ENCODE assay signal across 25 mouse cellular contexts in the genomic region with DNA sequence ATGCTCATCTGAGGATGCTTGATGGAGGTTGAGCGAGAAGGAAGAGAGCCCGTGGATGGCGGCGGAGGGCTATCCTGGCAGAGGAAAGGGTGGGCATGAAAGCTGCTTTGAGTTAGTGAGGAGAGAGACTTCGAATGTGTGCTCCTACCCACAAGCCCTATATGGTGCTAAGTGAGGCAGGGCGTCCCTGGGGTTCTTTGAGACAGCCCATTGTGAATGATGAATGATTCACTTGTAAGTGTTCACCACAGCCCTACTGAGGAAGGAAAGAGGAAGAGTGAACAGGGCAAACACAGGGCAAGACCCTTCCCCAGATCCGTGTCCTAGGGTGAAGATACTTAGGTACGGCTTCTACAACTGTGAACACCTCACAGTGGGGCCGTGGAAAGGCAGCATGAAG. TPM values are rescaled to one million over a fixed set of nuclear protein-coding genes. Genes with fewer than 3 reads are reported as not detected.
A peak's percentile ranks its signal among the peaks of the same experiment; 100 is the strongest.
DNase-seq lines count a peak whose midpoint lies in the region; ATAC-seq and TF ChIP-seq lines count a peak whose summit lies in the region.
"Had no signal": no experiment of that assay in that cellular context is flagged by ENCODE, and none has a peak within 500 bp of the region (broad histone marks: within the 10 kb centered on the region; RNA-seq: fewer than 3 reads in every experiment).

No protein-coding gene starts in this region.

- peak overlapping the region; percentile 81 for H3K27ac ChIP-seq in heart, postnatal 0 days (ENCODE audit: low read depth)
- peak overlapping the region; percentile 80 for H3K27ac ChIP-seq in bone marrow macrophage, adult 2 months (ENCODE audit: insufficient read depth, low read depth, low read length)
- peak overlapping the region; percentile 93 for H3K27ac ChIP-seq in macrophage
- H3K27ac ChIP-seq: liver, embryonic 13.5 days had no signal

- no peak for TF ChIP-seq POLR2A in bone marrow macrophage, adult 2 months (IDR thresholded peaks at IDR 0.05; ENCODE audit: borderline replicate concordance, low read depth, low read length)

- ATAC-seq in heart, postnatal 0 days (ENCODE audit: insufficient read depth, low read depth), result no peak

- WGBS in heart, postnatal 0 days, result 78% methylated on average over 9 of the region's 9 CpGs
- WGBS in macrophage (ENCODE audit: missing documents), result 50% methylated on average over 7 of the region's 9 CpGs

- H3K9ac ChIP-seq in heart, postnatal 0 days (replicated peaks; ENCODE audit: low read depth, low read length), result no peak overlapping the region
- H3K9ac ChIP-seq: liver, embryonic 13.5 days had no signal

- no peak for DNase-seq in heart, postnatal 0 days (ENCODE audit: low spot score)
- no peak for DNase-seq in heart, postnatal 4 days
- DNase-seq in 416B (ENCODE audit: low read depth), result peak; percentile 88
- DNase-seq in gastrocnemius, postnatal 25 days, result no peak
- DNase-seq in embryo, embryonic 9.5 days (ENCODE audit: extremely low spot score), result no peak
- DNase-seq: adrenal gland, adult 8-10 months; cerebellum, adult 11-12 months; cerebellum, postnatal 36 days; kidney, adult 8-10 months; kidney, postnatal 4 days; left cerebral cortex, postnatal 4 days; liver, embryonic 13.5 days; right cerebral cortex, postnatal 14 days; thymus, postnatal 36 days had no signal

- H3K36me3 ChIP-seq in heart, postnatal 0 days (replicated peaks; ENCODE audit: control insufficient read depth, insufficient read depth, low read length), result no peaks in the 10 kb centered on the region
- no peaks in the 10 kb centered on the region for H3K36me3 ChIP-seq in macrophage (ENCODE audit: inconsistent target)
- H3K36me3 ChIP-seq: liver, embryonic 13.5 days had no signal

- no peaks in the 10 kb centered on the region for H3K27me3 ChIP-seq in heart, postnatal 0 days (ENCODE audit: control insufficient read depth, insufficient read depth, low read length)
- H3K27me3 ChIP-seq: liver, embryonic 13.5 days had no signal

- H3K79me2 ChIP-seq in macrophage (ENCODE audit: inconsistent target), result no peaks in the 10 kb centered on the region

- no peak overlapping the region for H3K4me3 ChIP-seq in heart, postnatal 0 days (ENCODE audit: low read depth, low read length)
- H3K4me3 ChIP-seq in bone marrow macrophage, adult 2 months (ENCODE audit: insufficient read depth, low read length), result no peak overlapping the region
- H3K4me3 ChIP-seq in macrophage (ENCODE audit: inconsistent target), result no peak overlapping the region
- H3K4me3 ChIP-seq: liver, embryonic 13.5 days had no signal

- no peak for TF ChIP-seq EP300 in heart, postnatal 0 days (IDR thresholded peaks at IDR 0.05; ENCODE audit: low read depth)

- TF ChIP-seq CTCF in heart, postnatal 0 days (IDR thresholded peaks at IDR 0.05; ENCODE audit: low read depth), result no peak
- TF ChIP-seq CTCF in bone marrow macrophage, adult 2 months (IDR thresholded peaks at IDR 0.05; ENCODE audit: low read depth, low read length), result no peak

- no peaks in the 10 kb centered on the region for H3K9me3 ChIP-seq in heart, postnatal 0 days (replicated peaks; ENCODE audit: control insufficient read depth, low read length)
- H3K9me3 ChIP-seq: liver, embryonic 13.5 days had no signal

- peaks cover 12% of the 10 kb centered on the region for H3K4me1 ChIP-seq in heart, postnatal 0 days (ENCODE audit: control insufficient read depth, insufficient read depth)
- peaks cover 71% of the 10 kb centered on the region for H3K4me1 ChIP-seq in bone marrow macrophage, adult 2 months (ENCODE audit: control insufficient read depth, insufficient read depth, low read length)

- no peak overlapping the region for H3K4me2 ChIP-seq in heart, postnatal 0 days (ENCODE audit: low read depth, low read length)
- H3K4me2 ChIP-seq: liver, embryonic 13.5 days had no signal

RNA-seq across cellular contexts. Expression of a gene that starts 6.1 kb away (rescaled TPM):
- total RNA-seq in heart, postnatal 0 days (2014; rRNA removed; ENCODE audit: low replicate concordance), result 4.5 and 8.6 TPM in 2 replicates
- 8.2 and 8.4 TPM in 2 replicates for polyA plus RNA-seq in heart, postnatal 0 days (2015; fragmentation: Nextera tagmentation; extraction: Ambion mirVana)
- total RNA-seq in heart, postnatal 4 days (2021), result 10 to 100 TPM in 1 of 2 experiments, 1 to 10 TPM in 1; 8.1 to 10.6 TPM
- not detected in 2 replicates for polyA plus RNA-seq in bone marrow macrophage, adult 2 months (2012; ENCODE audit: insufficient read depth, insufficient read length, missing spikeins)
- not detected for total RNA-seq in macrophage (2018; cell fraction: chromatin; rRNA removed)
- total RNA-seq in macrophage (2018; cell fraction: cytosol; rRNA removed), result under 1 TPM in 1 of 26 experiments, not detected in 25; 0.09 TPM
- under 1 TPM in 1 of 26 experiments, not detected in 25; 0.46 TPM for total RNA-seq in macrophage (2018; cell fraction: nucleus; rRNA removed)
- polyA plus RNA-seq in macrophage (2018), result not detected in 3 replicates
- 1 to 10 TPM; 1.8 to 2.4 TPM for total RNA-seq in gastrocnemius, postnatal 25 days (2021)
- total RNA-seq: megakaryocyte-erythroid progenitor cell, adult 5-6 weeks; MEL; monocyte, adult 5-6 weeks had no signal

RNA-seq across cellular contexts. Expression of a gene that starts 15.7 kb away (rescaled TPM):
- total RNA-seq in heart, postnatal 0 days (2014; rRNA removed; ENCODE audit: low replicate concordance), result not detected in 2 replicates
- 0.15 and 0.16 TPM in 2 replicates for polyA plus RNA-seq in heart, postnatal 0 days (2015; fragmentation: Nextera tagmentation; extraction: Ambion mirVana)
- total RNA-seq in heart, postnatal 4 days (2021), result under 1 TPM; 0.26 to 0.38 TPM
- not detected in 2 replicates for polyA plus RNA-seq in bone marrow macrophage, adult 2 months (2012; ENCODE audit: insufficient read depth, insufficient read length, missing spikeins)
- total RNA-seq in macrophage (2018; cell fraction: chromatin; rRNA removed), result under 1 TPM in 3 of 26 experiments, not detected in 23; 0.16 to 0.94 (median 0.80) TPM
- total RNA-seq in macrophage (2018; cell fraction: cytosol; rRNA removed), result under 1 TPM in 5 of 26 experiments, not detected in 21; 0.03 to 0.14 (median 0.04) TPM
- 1 to 10 TPM in 1 of 26 experiments, under 1 TPM in 5, not detected in 20; 0.29 to 1.1 (median 0.36) TPM for total RNA-seq in macrophage (2018; cell fraction: nucleus; rRNA removed)
- polyA plus RNA-seq in macrophage (2018), result not detected in 3 replicates
- total RNA-seq in gastrocnemius, postnatal 25 days (2021), result 100 to 1,000 TPM; 290 to 471 TPM
- total RNA-seq: left cerebral cortex, postnatal 4 days; megakaryocyte-erythroid progenitor cell, adult 5-6 weeks; MEL; monocyte, adult 5-6 weeks had no signal
- polyA plus RNA-seq: brain, embryonic 14.5 days; forebrain, embryonic 11.5 days; frontal cortex, adult 2 months; liver, embryonic 13.5 days; neural tube, embryonic 14.5 days had no signal

RNA-seq across cellular contexts. Expression of a gene that starts 24.6 kb away (rescaled TPM):
- total RNA-seq in heart, postnatal 0 days (2014; rRNA removed; ENCODE audit: low replicate concordance), result 0.12 TPM in 1 of 2 replicates, not detected in the other
- not detected in 2 replicates for polyA plus RNA-seq in heart, postnatal 0 days (2015; fragmentation: Nextera tagmentation; extraction: Ambion mirVana)
- under 1 TPM; 0.10 to 0.41 TPM for total RNA-seq in heart, postnatal 4 days (2021)
- polyA plus RNA-seq in bone marrow macrophage, adult 2 months (2012; ENCODE audit: insufficient read depth, insufficient read length, missing spikeins), result not detected in 2 replicates
- total RNA-seq in macrophage (2018; cell fraction: chromatin; rRNA removed), result not detected
- total RNA-seq in macrophage (2018; cell fraction: cytosol; rRNA removed), result not detected
- total RNA-seq in macrophage (2018; cell fraction: nucleus; rRNA removed), result under 1 TPM in 1 of 26 experiments, not detected in 25; 0.12 TPM
- polyA plus RNA-seq in macrophage (2018), result not detected in 3 replicates
- 1 to 10 TPM; 1.1 to 1.5 TPM for total RNA-seq in gastrocnemius, postnatal 25 days (2021)
- total RNA-seq: megakaryocyte-erythroid progenitor cell, adult 5-6 weeks; MEL; monocyte, adult 5-6 weeks had no signal
- polyA plus RNA-seq: liver, embryonic 13.5 days; lung, embryonic 16.5 days had no signal

RNA-seq across cellular contexts. Expression of a gene that starts 35.4 kb away (rescaled TPM):
- total RNA-seq in heart, postnatal 0 days (2014; rRNA removed; ENCODE audit: low replicate concordance), result 0.89 TPM in 1 of 2 replicates, not detected in the other
- polyA plus RNA-seq in heart, postnatal 0 days (2015; fragmentation: Nextera tagmentation; extraction: Ambion mirVana), result 0.05 and 0.14 TPM in 2 replicates
- total RNA-seq in heart, postnatal 4 days (2021), result not detected
- polyA plus RNA-seq in bone marrow macrophage, adult 2 months (2012; ENCODE audit: insufficient read depth, insufficient read length, missing spikeins), result not detected in 2 replicates
- total RNA-seq in macrophage (2018; cell fraction: chromatin; rRNA removed), result not detected
- total RNA-seq in macrophage (2018; cell fraction: cytosol; rRNA removed), result under 1 TPM in 1 of 26 experiments, not detected in 25; 0.09 TPM
- total RNA-seq in macrophage (2018; cell fraction: nucleus; rRNA removed), result under 1 TPM in 1 of 26 experiments, not detected in 25; 0.50 TPM
- not detected in 3 replicates for polyA plus RNA-seq in macrophage (2018)
- not detected for total RNA-seq in gastrocnemius, postnatal 25 days (2021)
- total RNA-seq: heart, postnatal 25 days; megakaryocyte-erythroid progenitor cell, adult 5-6 weeks; monocyte, adult 5-6 weeks had no signal

Comparison
In these comparisons a context has a peak if more than half of its experiments do, and no peak if none do; other contexts are left out.
1. RNA of a gene that starts 15.7 kb away (total RNA-seq): 290 to 471 TPM in gastrocnemius, postnatal 25 days; 0.26 to 0.38 TPM in heart, postnatal 4 days and not detected in heart, postnatal 0 days; every median in the first group is over 100 times any median in the second.
2. Peak in every context shown above with its lines, with median percentiles within 50 percentile points of each other: H3K27ac ChIP-seq.